Mouse (Mus musculus): ENCODE measurements at regions not wholly inside any gene's neighbourhood (a gene's known extent, or its start where the extent isn't known, plus 50 kb on each side); places are given as distances from the start of the nearest gene placed in this dataset.

- Histone ChIP-seq H3K79me2 (ENCODE audit: control insufficient read depth, insufficient read depth, low read length) (no peaks in the 10 kb centered on the region), H3K9ac (ENCODE audit: low read depth, low read length) (no peak overlapping the region), H3K4me1 (ENCODE audit: control insufficient read depth, insufficient read depth, low read length) (no peaks in the 10 kb centered on the region), H3K36me3 (ENCODE audit: control insufficient read depth, insufficient read depth, low read length) (no peaks in the 10 kb centered on the region), H3K27me3 (ENCODE audit: control insufficient read depth, insufficient read depth, low read length) (no peaks in the 10 kb centered on the region), H3K4me3 (ENCODE audit: insufficient read depth, low read depth, low read length) (no peak overlapping the region), H3K27ac (replicated peaks; ENCODE audit: insufficient read depth, low read depth, low read length) (no peak overlapping the region)
- 26% methylated on average over 7 of the region's 7 CpGs for WGBS
- no peak for TF ChIP-seq POLR2A (IDR thresholded peaks at IDR 0.05; ENCODE audit: extremely low read depth, insufficient read depth, low read length)
- TF ChIP-seq CTCF (IDR thresholded peaks at IDR 0.05; ENCODE audit: low read depth, low read length), result no peak
- peak; percentile 59 for DNase-seq (ENCODE audit: extremely low read depth, low read depth, low spot score)
Observed at GRCm38 (mm10) chr1:23173054-23173802, 71.2 kb upstream of the 4933415F23Rik start.

DNA sequence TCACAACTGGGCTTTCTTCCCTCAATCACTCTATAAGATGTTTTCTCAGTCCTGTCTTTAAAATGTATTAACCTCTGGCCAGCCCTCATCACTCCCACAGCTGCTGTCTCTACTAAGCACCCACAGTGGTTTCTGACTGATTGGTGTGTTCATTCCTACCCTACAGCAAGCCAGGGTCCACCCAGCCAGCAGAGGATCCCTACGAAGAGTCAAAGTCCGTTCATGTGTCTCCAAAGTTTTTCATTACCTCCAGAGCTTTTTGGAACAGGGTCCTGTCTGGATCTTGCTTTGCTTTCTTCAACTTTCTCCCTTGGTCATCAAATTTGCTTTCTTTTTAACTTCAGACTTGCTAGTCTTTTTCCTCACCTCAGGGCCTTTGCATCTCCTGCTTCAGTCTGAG lies 69.3 kb upstream of the 4933415F23Rik start:
- TF ChIP-seq POLR2A (IDR thresholded peaks at IDR 0.05; ENCODE audit: extremely low read depth, insufficient read depth, low read length) (no peak), CTCF (IDR thresholded peaks at IDR 0.05; ENCODE audit: low read depth, low read length) (no peak)
- Histone ChIP-seq H3K4me1 (ENCODE audit: control insufficient read depth, insufficient read depth, low read length) (no peaks in the 10 kb centered on the region), H3K27me3 (ENCODE audit: control insufficient read depth, insufficient read depth, low read length) (no peaks in the 10 kb centered on the region), H3K79me2 (ENCODE audit: control insufficient read depth, insufficient read depth, low read length) (no peaks in the 10 kb centered on the region), H3K27ac (replicated peaks; ENCODE audit: insufficient read depth, low read depth, low read length) (no peak overlapping the region), H3K36me3 (ENCODE audit: control insufficient read depth, insufficient read depth, low read length) (no peaks in the 10 kb centered on the region), H3K4me3 (ENCODE audit: insufficient read depth, low read depth, low read length) (no peak overlapping the region), H3K9ac (ENCODE audit: low read depth, low read length) (no peak overlapping the region)
- WGBS, result 90% methylated on average over 2 of the region's 2 CpGs
- DNase-seq (ENCODE audit: extremely low read depth, low read depth, low spot score), result no peak

GRCm38 (mm10) chr1:23170711-23171110 lies 68.7 kb upstream of the 4933415F23Rik start:
- Histone ChIP-seq H3K27ac (replicated peaks; ENCODE audit: insufficient read depth, low read depth, low read length) (no peak overlapping the region), H3K27me3 (ENCODE audit: control insufficient read depth, insufficient read depth, low read length) (no peaks in the 10 kb centered on the region), H3K4me3 (ENCODE audit: insufficient read depth, low read depth, low read length) (no peak overlapping the region), H3K4me1 (ENCODE audit: control insufficient read depth, insufficient read depth, low read length) (no peaks in the 10 kb centered on the region), H3K36me3 (ENCODE audit: control insufficient read depth, insufficient read depth, low read length) (no peaks in the 10 kb centered on the region), H3K9ac (ENCODE audit: low read depth, low read length) (no peak overlapping the region), H3K79me2 (ENCODE audit: control insufficient read depth, insufficient read depth, low read length) (no peaks in the 10 kb centered on the region)
- 48% methylated on average over 2 of the region's 2 CpGs for WGBS
- DNase-seq (ENCODE audit: extremely low read depth, low read depth, low spot score), result peak; percentile 47
- TF ChIP-seq POLR2A (IDR thresholded peaks at IDR 0.05; ENCODE audit: extremely low read depth, insufficient read depth, low read length) (no peak), CTCF (IDR thresholded peaks at IDR 0.05; ENCODE audit: low read depth, low read length) (no peak)

- WGBS, result 94% methylated on average over 4 of the region's 4 CpGs
- Histone ChIP-seq H3K79me2 (ENCODE audit: control insufficient read depth, insufficient read depth, low read length) (no peaks in the 10 kb centered on the region), H3K4me3 (ENCODE audit: insufficient read depth, low read depth, low read length) (no peak overlapping the region), H3K9ac (ENCODE audit: low read depth, low read length) (no peak overlapping the region), H3K36me3 (ENCODE audit: control insufficient read depth, insufficient read depth, low read length) (no peaks in the 10 kb centered on the region), H3K27me3 (ENCODE audit: control insufficient read depth, insufficient read depth, low read length) (no peaks in the 10 kb centered on the region), H3K4me1 (ENCODE audit: control insufficient read depth, insufficient read depth, low read length) (peaks cover 2% of the 10 kb centered on the region; the same call in 1 of the 2 replicates), H3K27ac (replicated peaks; ENCODE audit: insufficient read depth, low read depth, low read length) (no peak overlapping the region)
- TF ChIP-seq CTCF (IDR thresholded peaks at IDR 0.05; ENCODE audit: low read depth, low read length) (peak; percentile 32; the same call in 1 of the 2 replicates), POLR2A (IDR thresholded peaks at IDR 0.05; ENCODE audit: extremely low read depth, insufficient read depth, low read length) (no peak)
- no peak for DNase-seq (ENCODE audit: extremely low read depth, low read depth, low spot score)
Observed at GRCm38 (mm10) chr1:23168504-23168903, 66.5 kb upstream of the 4933415F23Rik start.

- Histone ChIP-seq H3K27ac (replicated peaks; ENCODE audit: insufficient read depth, low read depth, low read length) (peak overlapping the region; percentile 85), H3K79me2 (ENCODE audit: control insufficient read depth, insufficient read depth, low read length) (no peaks in the 10 kb centered on the region), H3K4me3 (ENCODE audit: insufficient read depth, low read depth, low read length) (no peak overlapping the region; the same call in 1 of the 2 replicates), H3K4me1 (ENCODE audit: control insufficient read depth, insufficient read depth, low read length) (peaks cover 8% of the 10 kb centered on the region; the same call in 1 of the 2 replicates), H3K27me3 (ENCODE audit: control insufficient read depth, insufficient read depth, low read length) (no peaks in the 10 kb centered on the region), H3K36me3 (ENCODE audit: control insufficient read depth, insufficient read depth, low read length) (no peaks in the 10 kb centered on the region), H3K9ac (ENCODE audit: low read depth, low read length) (no peak overlapping the region)
- 15% methylated on average over 5 of the region's 5 CpGs for WGBS
- no peak for TF ChIP-seq CTCF (IDR thresholded peaks at IDR 0.05; ENCODE audit: low read depth, low read length)
- TF ChIP-seq POLR2A (IDR thresholded peaks at IDR 0.05; ENCODE audit: extremely low read depth, insufficient read depth, low read length), result no peak
- DNase-seq (ENCODE audit: extremely low read depth, low read depth, low spot score), result peak; percentile 97
Observed at GRCm38 (mm10) chr1:23163371-23163935, 61.4 kb upstream of the 4933415F23Rik start.

GRCm38 (mm10) chr1:23162766-23163165 lies 60.7 kb upstream of the 4933415F23Rik start:
- Histone ChIP-seq H3K4me3 (ENCODE audit: insufficient read depth, low read depth, low read length) (no peak overlapping the region), H3K9ac (ENCODE audit: low read depth, low read length) (no peak overlapping the region), H3K4me1 (ENCODE audit: control insufficient read depth, insufficient read depth, low read length) (peaks cover 8% of the 10 kb centered on the region; the same call in 1 of the 2 replicates), H3K27me3 (ENCODE audit: control insufficient read depth, insufficient read depth, low read length) (no peaks in the 10 kb centered on the region), H3K27ac (replicated peaks; ENCODE audit: insufficient read depth, low read depth, low read length) (no peak overlapping the region; the same call in 1 of the 2 replicates), H3K79me2 (ENCODE audit: control insufficient read depth, insufficient read depth, low read length) (no peaks in the 10 kb centered on the region), H3K36me3 (ENCODE audit: control insufficient read depth, insufficient read depth, low read length) (no peaks in the 10 kb centered on the region)
- peak; percentile 62 for DNase-seq (ENCODE audit: extremely low read depth, low read depth, low spot score)
- 52% methylated on average over 6 of the region's 6 CpGs for WGBS
- no peak for TF ChIP-seq POLR2A (IDR thresholded peaks at IDR 0.05; ENCODE audit: extremely low read depth, insufficient read depth, low read length)
- no peak for TF ChIP-seq CTCF (IDR thresholded peaks at IDR 0.05; ENCODE audit: low read depth, low read length)

Data from liver, adult 2 months (tissue).